Mouse (Mus musculus) heart, adult 8-10 months (tissue): ENCODE data around the gene Tex2. TPM values are rescaled to one million over a fixed set of nuclear protein-coding genes. Genes with fewer than 3 reads are reported as not detected.
"Not testable (repeated sequence)": the region's sequence is repeated elsewhere in the genome, so short reads cannot be mapped to it uniquely, and the experiment has no call there.

Source experiments
- DNase-seq: peaks from one replicate; pipeline ENCODE4 v3.0.0; 2022; ENCODE audit warnings: low spot score
- total RNA-seq, 4 experiments: library from RNA; stranded (reverse); gene quantifications; 2 replicates each; pipeline ENCODE4 v1.2.4; 2022

The Tex2 gene
- total RNA-seq, 4 experiments from 2014 or later: 37.9 to 56.9 (median 45.0) TPM

DNA sequence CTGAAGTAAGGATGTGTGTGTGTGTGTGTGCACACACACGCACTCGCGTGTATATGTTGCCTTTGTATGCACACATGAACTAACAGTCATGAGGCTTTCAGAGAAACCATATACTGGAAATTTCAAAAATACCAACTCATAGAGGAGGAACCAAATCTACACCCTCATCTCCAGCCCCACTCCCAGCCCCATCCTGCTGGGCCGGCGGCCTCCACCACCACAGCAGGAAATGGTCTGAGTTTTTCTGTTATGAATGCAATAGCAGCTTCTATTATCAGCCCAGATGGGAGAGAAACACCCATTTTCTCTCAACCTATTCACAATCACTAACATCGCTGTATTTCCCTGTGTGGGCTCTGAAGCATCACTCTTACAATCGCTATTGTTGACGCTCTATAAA is 8.8 kb upstream of the Tex2 start:
- DNase-seq: no peak

DNA sequence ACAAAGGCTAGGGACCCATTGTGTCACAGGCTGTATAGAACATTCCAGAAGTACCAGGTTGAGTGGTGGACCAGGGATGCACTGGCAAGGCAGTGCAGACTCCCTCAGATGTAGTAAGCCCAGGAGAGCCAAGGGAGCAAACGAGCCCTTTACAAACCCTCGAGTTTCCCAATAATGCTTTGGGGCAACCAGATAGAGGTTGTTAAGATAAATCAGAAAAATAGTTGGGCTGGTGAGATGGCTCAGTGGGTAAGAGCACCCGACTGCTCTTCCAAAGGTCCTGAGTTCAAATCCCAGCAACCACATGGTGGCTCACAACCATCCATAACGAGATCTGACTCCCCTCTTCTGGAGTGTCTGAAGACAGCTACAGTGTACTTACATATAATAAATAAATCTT is 5.5 kb upstream of the Tex2 start:
- not testable (repeated sequence) for DNase-seq

DNA sequence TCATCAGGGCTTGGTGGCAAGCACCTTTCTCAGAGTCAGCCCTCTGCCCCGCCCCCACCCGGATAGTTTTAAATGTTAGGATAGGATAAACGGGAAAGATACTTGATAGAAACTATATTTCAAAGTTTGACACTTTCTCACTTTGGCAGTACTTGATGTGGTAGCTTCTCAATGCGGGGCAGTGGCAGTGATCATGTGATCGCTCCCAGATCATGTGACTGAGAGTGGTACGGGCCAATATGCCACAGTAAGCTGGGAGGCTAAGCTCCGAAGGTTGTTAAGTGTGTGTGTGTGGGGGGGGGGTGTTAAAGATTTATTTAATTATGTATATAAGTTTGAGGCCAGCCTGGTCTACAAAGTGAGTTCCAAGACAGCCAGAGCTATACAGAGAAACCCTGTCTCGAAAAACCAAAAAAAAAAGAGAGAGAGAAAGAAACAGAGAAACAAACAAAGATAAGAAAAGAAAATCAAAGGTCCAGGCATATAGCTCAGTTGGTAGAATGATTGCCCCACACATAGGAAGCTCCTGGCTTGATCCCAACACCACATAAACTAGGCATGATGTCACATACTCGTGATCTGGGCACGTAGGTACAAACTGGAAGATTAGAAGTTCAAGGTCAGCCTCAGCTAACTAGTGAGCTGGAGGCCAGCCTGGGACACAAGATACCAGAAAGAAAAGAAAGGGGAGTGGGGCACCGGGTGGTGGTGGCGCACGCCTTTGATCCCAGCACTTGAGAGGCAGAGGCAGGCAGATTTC is 4.8 kb upstream of the Tex2 start:
- DNase-seq: no peak

DNA sequence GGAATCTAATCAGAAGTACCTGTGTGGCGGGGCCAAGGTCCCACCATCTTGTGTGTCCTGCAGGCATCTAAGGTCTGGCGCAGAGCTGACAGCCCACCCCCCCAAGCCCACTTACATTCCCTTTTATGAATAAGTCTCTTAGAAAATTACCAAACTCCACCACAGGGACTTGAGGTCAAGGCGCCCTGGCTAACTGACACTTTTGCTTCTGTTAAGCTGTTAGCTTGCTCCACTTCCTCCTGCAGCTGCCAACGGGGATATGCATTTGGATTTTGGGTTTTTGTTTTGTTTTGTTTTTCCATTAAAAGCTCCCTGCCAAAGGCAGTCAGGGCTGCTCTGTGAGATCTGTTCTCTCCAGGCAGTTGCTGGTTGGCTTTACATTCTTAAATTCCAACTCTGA is 2.3 kb upstream of the Tex2 start:
- no peak for DNase-seq

DNA sequence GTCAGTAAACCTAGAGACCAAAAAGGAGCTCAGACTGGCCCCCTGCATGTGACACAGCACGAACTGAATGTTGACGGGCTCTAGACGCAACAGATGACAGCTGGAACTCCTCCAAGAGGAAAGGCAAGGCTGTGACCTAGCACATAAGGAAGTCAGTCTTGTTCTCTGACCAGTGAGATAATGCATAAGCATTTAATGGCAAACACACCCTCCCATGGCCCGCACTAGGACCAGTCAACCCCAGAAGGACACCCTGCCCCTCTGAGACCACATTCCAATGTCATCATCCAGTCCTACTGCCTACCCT is 1.1 kb upstream of the Tex2 start:
- peak; percentile 65 for DNase-seq

DNA sequence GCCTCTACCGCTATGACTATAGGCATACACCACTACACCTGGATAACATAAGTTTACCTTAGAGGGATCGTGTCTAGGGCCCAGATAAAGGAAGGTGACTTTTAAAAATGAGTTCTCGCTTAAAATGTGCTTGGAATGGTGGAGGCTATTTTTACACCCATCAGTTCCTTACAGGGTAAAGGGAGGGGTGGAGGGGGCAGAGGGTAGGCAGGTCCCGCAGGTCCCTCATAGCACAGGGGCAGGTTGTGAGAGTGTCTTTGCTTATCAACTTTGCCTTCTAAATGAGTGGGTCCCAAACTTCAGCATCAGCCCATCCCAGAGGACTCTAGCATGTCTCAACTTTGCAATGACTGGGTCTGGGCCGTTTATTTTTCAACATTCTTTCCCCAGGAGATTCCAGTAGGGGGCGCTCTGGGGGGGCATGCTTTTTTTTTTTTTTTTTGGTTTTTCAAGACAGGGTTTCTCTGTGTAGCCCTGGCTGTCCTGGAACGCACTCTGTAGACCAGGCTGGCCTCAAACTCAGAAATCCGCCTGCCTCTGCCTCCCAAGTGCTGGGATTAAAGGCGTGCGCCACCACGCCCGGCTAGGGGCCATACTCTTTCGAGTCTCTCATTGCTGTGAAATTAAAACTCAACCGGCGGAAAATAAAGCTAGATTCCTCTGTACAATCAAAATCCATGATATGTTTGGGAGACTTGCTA is 565 bp upstream of the Tex2 start:
- no peak for DNase-seq

DNA sequence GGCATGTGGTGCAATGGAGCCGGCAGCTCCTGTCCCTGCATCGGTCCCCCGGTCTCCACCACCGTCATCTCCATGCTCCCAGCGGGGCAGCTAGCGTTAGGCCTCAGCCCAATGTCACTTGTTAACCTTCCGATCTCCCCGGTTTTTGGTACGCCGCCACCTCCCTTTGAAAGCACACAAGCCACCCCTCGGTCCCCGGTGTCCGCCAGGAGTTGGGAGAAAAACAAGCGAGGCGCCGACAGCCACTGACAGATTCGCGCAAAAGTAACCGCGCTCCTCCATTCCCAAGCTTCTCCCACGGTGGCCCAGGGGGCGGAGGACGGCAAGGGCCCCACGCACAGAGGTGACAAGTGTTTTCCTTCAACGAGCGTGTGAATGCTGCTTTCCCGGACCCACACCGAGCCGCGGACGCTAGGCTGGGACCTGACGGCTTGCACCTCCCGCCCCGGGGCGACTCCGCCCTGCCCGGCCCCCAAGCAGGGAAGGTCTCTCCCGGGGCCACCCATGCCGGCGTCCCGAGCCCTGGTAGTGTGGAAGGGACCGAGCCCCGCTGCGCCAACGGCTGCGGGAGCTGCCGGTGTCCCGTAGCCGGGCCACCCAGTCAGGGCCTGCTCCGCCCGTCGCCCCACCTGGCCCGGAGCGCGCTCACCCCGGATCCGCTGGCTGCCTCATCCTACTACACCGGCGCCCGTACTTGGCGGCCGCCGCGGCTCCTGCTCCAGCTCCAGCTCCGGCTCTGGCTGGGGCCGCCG is 838 bp downstream of the Tex2 start:
- DNase-seq: peak; percentile 29

DNA sequence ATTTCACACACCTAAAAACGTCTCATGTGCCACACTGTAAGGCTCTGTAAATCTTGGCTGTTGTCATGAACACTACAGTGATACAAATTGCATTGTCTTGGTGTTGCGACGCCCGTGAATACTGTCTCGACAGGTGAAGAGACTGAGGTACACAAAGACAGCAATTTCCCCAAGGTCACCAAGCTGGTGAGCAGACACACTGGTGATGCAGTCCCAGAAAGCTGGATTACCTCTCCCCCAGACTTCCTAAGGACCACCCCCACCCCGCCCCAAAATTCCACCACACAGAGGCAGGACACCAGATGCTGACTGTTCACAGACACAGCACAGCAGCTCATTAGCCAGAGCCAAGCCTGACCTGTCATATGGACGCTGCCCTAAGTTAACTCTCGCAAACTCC is 3.5 kb downstream of the Tex2 start:
- no peak for DNase-seq

DNA sequence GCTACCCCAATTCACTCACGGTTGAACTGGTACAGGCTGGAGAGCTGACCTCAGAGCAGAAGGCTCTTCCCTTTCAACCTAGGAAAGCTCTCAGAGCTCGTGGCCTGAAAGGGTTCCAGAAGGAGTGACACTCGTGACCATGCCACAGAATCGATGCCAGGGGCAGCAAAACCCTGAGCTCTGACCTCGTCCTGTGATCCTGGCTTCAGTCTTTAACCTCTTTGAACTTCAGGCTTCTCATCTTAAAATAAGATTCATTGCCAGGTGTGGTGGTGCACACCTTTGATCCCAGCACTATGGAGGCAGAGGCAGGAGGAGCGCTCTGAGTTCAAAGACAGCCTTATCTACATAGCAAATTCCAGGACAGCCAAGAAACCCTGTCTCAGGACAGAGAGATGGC is 5.9 kb downstream of the Tex2 start:
- DNase-seq: no peak

DNA sequence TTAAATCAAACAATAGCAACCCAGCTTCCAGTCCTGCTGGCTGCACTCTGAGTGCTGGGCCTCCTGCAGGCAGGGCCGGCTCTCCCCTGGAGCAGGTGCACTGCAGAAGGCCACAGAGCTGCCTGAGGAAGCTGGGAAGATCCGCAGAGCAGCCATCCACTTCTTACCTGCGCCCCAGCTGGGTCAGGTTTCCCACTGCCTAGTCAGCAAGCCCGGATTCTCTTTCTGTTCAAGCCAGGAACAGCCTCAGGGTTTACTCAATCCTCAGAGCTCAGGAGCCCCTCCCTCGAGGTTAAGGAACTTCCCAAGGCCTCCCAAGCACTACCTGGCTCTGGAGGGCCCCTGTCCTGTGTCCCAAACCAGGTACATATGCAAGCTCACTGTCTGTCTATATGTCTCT is 7.2 kb downstream of the Tex2 start:
- no peak for DNase-seq

DNA sequence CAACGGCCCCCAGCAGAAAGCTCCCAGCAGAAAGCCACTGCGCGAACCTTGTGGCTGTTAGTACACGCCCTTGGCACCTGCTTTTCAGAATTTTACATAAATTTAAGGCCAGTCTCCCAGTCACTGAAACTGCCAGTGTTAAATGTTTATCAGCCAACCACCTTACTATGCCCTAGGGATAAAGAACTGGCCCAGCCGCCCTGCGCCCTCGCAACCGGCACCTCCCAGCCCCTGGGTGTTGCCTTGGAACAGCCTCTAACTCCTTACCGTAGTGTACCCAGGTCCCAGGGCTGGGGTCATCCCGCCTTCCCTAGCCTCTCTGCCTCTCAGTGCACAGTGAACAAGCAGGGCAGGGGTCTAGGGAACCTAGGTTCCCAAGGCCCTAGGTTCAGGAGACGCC is 10.0 kb downstream of the Tex2 start:
- DNase-seq: no peak

DNA sequence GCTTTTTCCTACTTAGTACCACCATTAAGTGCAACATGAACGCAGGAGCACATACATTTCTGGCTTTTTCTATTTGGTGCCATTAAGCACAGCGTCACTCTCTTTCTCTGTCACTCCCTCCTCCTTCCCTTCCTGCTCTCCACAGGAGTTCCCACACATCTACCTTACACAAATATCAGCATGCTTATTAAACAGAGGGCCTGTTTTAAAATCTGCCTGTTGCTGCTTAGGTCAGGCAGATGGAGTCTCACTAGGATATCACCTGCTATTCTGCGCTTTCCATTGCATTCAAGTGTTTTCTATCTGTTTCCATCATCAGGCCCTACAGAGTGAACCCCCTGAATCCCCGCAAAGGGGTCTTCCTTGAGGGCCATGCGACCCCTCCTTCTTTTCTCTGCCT is 13.1 kb downstream of the Tex2 start:
- no peak for DNase-seq

DNA sequence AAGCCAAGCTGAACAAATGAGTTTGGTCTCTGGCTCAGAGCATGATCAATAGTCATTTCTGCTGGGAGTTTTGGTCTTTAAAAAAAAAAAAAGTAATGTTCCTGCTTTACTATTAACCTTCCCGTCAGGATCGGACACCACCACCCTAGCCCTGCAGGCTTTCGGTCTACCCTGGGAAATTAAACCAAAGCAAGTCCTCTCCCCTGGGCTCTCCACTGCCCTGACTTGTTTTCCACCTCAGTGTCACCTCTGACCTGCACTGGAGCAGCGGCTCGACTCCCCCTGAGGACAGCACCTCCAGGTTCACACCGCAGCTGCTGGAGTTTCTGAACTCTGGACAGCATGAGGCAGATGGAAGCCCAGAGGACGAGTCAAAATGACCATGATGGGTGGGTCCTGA is 13.9 kb downstream of the Tex2 start:
- DNase-seq: no peak

DNA sequence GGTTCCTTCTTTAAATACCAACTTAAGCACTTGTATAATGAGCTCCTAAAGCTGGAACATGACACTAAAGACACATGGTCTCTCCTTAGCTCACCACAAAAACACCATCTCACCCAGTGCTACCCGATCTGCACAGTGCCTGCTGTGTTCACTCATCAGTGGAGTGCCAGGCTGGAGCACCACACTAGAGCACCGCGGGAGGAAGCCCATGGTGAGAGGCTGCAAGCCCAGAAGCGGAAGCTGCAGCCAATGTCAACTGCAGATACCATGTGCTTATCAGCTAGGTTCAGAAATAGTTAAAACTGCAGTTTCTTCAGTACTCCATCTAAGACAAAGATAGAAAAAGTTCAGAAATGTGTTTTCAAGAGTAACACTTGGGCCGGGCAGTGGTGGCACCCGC is 14.9 kb downstream of the Tex2 start:
- no peak for DNase-seq

DNA sequence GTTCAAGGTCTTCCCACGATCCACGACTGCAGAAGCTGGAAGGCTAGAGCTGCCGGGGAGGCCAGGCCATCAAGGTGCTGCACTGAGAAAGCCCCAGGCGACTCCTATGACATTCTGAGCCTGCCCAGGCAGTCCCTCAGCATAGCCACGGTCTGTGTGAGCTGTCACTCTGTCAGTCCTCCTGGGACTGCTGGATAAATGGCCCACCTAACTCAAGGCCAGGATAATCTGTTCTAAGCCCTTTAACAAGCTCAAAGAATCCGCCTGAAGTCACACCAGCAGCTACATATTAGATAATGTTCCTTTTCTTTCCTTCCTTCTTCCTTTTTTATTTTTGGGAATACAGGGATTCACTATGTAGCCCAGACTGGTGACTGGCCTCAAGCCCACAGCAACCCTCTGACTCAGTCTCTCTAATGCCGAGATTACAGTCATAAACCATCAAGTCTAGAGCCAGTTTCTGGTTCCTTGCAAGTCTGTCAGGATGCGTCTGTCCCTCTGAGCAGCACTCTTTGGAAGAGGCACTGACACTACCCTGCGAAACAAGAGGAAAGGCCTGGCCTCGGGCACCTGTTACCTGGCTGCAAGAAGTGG is 15.4 kb downstream of the Tex2 start:
- DNase-seq: no peak

DNA sequence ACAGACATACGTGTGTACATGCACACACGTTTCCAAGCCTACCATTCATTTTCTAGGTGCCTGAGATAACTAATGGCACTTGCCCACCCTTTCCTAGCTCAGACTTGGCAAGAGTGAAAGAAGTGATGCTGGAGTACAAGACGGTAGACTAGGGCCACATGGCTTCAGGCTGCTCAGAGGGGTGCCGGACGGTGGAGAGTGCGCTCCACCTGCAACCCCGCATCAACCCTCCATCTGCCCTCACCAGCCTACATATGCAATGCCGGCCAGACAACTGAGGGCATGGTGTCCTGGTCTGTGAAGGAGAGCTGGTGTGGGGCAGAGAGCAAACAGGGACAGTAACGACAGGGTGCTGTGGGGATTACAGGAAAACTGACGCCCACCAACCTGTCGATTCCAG is 22.0 kb downstream of the Tex2 start:
- no peak for DNase-seq

DNA sequence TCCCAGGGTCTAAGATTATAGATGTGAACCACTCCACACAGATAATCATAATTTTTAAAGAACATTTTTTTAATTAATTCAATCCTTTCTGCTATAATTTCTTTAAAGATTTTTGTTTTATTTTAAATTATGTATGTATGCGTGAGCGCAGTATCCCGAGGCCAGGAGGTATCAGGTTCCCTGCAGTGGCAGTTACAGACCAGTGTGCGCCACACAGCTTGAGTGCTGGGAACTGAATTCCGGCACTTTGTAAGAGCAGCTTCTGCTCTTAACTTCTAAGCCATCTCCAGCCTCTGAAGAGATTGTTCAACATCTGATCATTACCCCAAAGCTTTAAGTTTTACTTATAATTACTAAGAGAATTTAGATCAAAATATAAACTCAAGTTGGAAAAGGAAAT is 23.1 kb downstream of the Tex2 start:
- no peak for DNase-seq

DNA sequence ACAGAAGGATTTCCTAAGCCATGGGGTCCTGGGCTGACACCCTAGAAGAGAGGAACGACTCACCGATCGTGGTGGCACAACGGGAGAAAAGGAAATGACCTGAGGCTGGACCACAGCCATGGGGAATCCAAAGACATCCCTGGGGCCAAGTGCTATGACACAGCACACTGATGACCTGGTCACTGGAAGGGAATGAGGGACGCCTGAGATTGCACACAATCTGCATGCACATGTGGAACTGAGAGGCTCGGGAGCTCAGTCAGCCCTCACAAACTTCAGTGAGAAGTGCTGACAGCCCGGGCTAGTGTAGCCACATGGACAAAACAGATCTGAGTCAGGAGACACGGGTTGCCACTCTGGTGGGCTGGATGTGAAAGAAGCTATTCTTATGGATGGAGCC is 24.4 kb downstream of the Tex2 start:
- DNase-seq: no peak

DNA sequence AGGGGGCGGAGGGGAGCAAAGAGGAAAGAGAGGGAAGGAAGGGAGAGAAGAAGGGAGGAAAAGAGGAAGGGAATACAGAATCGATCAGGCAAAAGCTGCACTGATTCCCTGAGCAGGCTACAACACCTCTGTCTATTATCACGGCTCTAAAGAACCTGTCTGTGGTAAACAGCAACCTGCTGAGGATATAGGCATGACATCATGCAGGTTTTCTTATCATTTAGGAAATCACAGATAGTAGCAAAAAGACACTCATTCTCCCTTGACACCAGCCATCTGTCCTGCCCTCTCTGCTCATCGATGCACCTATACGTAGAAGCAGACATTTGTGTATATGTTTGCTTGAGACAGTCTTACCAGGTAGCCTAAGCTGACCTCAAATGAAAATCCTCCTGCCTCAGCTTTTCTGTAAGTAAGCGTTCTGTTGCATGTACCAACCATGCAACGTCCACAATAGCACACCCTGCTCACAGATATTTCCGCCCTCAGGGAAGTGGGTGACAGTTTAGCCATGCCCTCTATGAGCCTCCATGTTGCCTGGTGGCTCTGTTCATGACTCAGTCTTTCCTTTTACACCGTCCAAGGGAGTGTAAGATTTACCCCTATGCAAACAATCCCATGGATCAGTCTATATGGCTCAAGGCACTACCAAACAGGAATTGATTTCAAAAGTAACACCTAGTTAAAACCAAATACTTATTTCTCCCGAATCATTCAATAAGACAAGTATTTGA is 25.3 kb downstream of the Tex2 start:
- no peak for DNase-seq

DNA sequence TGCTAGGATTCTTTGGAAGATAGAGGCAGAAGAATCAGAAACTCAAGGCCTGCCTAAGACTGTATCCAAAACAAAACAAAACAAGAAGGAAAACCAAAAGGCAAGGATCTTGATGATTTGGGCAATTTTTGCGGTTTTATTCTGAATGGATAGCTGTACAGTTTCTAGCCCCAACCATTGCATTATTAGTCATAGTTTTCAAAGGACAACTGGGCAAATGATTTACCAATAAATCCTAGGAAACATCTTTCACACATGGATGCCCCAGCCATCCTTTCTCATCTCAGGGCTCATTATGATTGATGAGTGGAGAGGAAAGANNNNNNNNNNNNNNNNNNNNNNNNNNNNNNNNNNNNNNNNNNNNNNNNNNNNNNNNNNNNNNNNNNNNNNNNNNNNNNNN is 29.4 kb downstream of the Tex2 start:
- no peak for DNase-seq

DNA sequence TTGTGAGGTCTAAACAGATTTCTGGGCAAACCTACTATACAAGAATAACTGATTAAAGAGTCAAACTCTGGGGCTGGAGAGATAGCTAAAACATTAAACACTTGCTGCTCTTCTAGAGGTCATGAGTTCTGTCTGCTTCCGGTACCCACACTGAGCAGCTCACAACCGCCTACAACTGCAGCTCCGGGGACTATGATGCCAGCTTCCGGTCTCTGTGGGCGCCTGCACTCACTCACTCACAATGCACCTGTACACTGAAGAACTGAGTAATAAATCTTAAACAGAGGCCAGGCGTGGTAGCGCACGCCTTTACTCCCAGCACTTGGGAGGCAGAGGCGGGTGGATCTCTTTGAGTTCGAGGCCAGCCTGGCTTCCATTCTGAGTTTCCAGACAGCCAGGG is 31.9 kb downstream of the Tex2 start:
- no peak for DNase-seq

DNA sequence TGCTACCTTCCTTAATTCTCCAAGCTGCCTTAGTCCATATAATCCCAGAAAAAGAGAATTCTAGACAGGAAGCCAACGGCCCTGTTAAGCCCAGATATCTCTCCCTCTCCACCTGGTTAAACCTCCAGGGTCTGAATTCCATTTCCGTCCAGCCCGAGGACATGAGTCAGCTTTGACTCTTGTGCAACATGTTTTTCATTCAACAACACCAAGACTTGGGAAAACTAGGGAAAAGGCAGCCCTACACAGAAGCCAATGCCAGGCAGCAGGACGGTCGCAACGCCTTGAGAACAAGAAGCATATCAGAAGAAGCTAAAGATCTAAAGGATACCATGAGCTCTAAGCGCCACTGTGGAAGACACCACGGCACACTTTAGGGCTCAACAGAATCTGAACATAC is 32.8 kb downstream of the Tex2 start:
- peak; percentile 35 for DNase-seq
